Mouse (Mus musculus) CD4-positive, CD25-positive, alpha-beta regulatory T cell, adult 4 months (primary cell): ENCODE data around the gene Ints14. TPM values are rescaled to one million over a fixed set of nuclear protein-coding genes. Genes with fewer than 3 reads are reported as not detected.
"Not testable (repeated sequence)": the region's sequence is repeated elsewhere in the genome, so short reads cannot be mapped to it uniquely, and the experiment has no call there.

Experiments used
- ATAC-seq: one replicate; pipeline ENCODE4 v1.8.0; 2017
- polyA plus RNA-seq, 2 experiments: library from polyadenylated mRNA; unstranded; fragments of 100-300 nt; shearing (Covaris generic); gene quantifications; one replicate each; pipeline ENCODE4 v1.2.1; 2017

Gene Ints14
- polyA plus RNA-seq, 2 experiments from 2014 or later: 41.1 to 45.7 TPM

- ATAC-seq: no peak
These were observed 59.4 kb downstream of the Ints14 start for GRCm38 (mm10) chr9:65020128-65020527.

GRCm38 (mm10) chr9:65020991-65021886 is 60.5 kb downstream of the Ints14 start, which contains the start of gene Hacd3:
Hacd3 (minus strand) TSS chr9:65021693.
- ATAC-seq: peak; percentile 52

GRCm38 (mm10) chr9:65021887-65022579 is 61.3 kb downstream of the Ints14 start:
- peak; percentile 70 for ATAC-seq

- ATAC-seq: no peak
These were observed 62.0 kb downstream of the Ints14 start for GRCm38 (mm10) chr9:65022580-65023135.

DNA sequence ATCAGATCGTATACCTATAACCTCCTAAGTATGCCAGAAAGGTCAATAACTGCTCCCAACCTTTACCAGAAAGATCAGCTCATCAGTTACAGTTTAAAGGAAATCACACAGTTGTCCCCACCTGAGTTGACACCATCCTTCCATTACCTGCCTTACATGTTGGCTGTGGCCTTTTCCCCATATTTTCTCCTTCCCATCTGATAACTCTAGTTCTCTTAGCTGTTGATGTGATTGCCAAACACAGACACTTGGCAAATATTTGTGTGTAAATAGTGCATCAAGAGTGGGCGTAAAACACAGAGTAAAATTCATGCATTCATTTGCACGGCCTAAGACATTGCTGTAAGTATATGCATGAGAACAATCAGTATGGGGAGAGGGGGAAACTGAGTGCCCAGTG is 62.7 kb downstream of the Ints14 start:
- ATAC-seq: no peak

DNA sequence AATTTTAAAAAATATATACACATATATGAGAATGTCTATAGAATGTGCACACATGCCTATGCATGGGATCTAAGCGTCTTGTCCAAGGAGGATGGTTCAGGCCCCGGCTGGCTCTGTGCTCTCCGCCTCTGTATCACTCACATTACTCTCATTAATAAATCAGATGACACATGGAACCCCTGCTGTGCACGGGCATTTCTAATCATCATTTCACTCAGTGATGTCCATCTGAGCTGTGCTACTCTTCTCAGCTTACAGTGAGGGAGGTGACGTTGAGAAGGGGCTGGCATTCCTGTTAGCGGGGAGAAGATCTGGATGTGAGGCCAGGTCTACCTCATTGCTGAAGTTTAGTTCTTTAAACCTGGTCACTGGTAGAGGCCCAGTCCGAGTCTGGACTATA is 66.5 kb downstream of the Ints14 start:
- ATAC-seq: no peak

- no peak for ATAC-seq
These were observed 67.6 kb downstream of the Ints14 start for GRCm38 (mm10) chr9:65028313-65028712.

DNA sequence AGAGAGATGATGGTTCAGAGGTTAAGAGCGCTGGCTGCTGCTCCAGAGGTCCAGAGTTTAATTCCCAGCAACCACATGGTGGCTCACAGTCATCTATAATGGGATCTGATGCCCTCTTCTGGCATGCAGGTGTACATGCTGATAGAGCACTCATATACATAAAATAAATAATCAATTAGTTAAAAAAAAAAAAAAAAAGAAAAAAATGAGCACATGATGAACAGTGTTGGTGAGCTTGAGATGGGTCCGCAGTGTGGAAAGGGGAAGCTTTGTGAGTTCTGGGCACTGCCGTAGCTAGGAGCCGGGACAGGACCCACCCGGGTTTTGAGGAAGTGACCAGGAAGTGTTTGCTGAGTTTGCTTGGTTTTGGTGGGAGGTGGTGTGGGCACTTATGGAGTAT is 70.7 kb downstream of the Ints14 start:
- ATAC-seq: not testable (repeated sequence)

DNA sequence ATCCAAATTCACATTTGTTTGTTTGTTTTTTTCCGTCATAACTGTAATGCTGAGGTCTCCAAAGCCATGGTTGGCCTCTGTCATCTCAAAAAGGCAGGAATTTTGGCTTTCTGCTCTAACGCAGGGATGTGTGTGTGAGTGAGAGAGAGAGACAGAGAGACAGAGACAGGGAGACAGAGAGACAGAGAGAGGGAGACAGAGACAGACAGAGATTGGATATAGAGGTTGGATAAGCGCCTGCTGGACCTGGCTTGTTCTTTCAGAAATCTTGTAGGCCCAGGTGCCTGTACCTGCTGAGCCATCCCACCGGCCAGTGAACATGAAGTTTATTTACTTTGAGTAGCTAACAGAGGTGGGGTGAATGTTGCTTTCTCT is 71.2 kb downstream of the Ints14 start:
- ATAC-seq: peak; percentile 20

- ATAC-seq: peak; percentile 92
These were observed 71.8 kb downstream of the Ints14 start, which contains the start of gene Dpp8 for GRCm38 (mm10) chr9:65032269-65033108. Dpp8 (plus strand) TSS chr9:65032414.

- ATAC-seq: no peak
These were observed 75.8 kb downstream of the Ints14 start for GRCm38 (mm10) chr9:65036456-65036855.

Other genes starting within 250 kb of the Ints14 start
- gene Rab11a, start 223.1 kb upstream of the Ints14 start, polyA plus RNA-seq: 100 to 1,000 TPM; 166 to 218 TPM
- gene Dennd4a, start 149.6 kb upstream of the Ints14 start, polyA plus RNA-seq: 10 to 100 TPM; 22.1 to 25.3 TPM
- gene Slc24a1, start 9.3 kb upstream of the Ints14 start, polyA plus RNA-seq: under 1 TPM; 0.09 to 0.44 TPM
- 100 to 1,000 TPM; 133 to 142 TPM for gene Hacd3, start 60.8 kb downstream of the Ints14 start, polyA plus RNA-seq
- gene Dpp8, start 71.5 kb downstream of the Ints14 start, polyA plus RNA-seq: 10 to 100 TPM; 19.9 to 23.4 TPM
- under 1 TPM in 1 of 2 experiments, not detected in 1; 0.05 TPM for gene Igdcc4, start 140.6 kb downstream of the Ints14 start, polyA plus RNA-seq
- not detected for gene Igdcc3, start 180.3 kb downstream of the Ints14 start, polyA plus RNA-seq
- 1 to 10 TPM; 6.4 to 7.5 TPM for gene Parp16, start 234.4 kb downstream of the Ints14 start, polyA plus RNA-seq